Mouse (Mus musculus) brown adipose tissue, adult 24 weeks (tissue): ENCODE results near the gene Ubap2l. TPM values are rescaled to one million over a fixed set of nuclear protein-coding genes. Genes with fewer than 3 reads are reported as not detected.

ENCODE experiments used
- H3K27ac ChIP-seq: fragments of 200-500 bp; replicated peaks from 2 replicates; pipeline ENCODE4 v1.5.1; 2012; ENCODE audit warnings: low read depth, mild to moderate bottlenecking, low read length
- H3K4me1 ChIP-seq: fragments of 200-500 bp; 2 replicates; pipeline ENCODE4 v1.6.1; 2012; ENCODE audit warnings: low read length, mixed read lengths; ENCODE audit not compliant: control insufficient read depth, insufficient read depth, insufficient read length
- H3K4me3 ChIP-seq: fragments of 200-500 bp; 2 replicates; pipeline ENCODE4 v1.5.1; 2012; ENCODE audit warnings: low read depth, mild to moderate bottlenecking, low read length, moderate library complexity; ENCODE audit not compliant: insufficient read depth
- polyA plus RNA-seq: library from polyadenylated mRNA; stranded (reverse); fragments of >200 nt; gene quantifications from 2 replicates; pipeline ENCODE4 v1.2.4, GENCODE M21; 2012; ENCODE audit not compliant: missing spikeins, insufficient read depth, insufficient read length

Gene Ubap2l
- polyA plus RNA-seq, 1 experiment: 61.4 TPM

DNA sequence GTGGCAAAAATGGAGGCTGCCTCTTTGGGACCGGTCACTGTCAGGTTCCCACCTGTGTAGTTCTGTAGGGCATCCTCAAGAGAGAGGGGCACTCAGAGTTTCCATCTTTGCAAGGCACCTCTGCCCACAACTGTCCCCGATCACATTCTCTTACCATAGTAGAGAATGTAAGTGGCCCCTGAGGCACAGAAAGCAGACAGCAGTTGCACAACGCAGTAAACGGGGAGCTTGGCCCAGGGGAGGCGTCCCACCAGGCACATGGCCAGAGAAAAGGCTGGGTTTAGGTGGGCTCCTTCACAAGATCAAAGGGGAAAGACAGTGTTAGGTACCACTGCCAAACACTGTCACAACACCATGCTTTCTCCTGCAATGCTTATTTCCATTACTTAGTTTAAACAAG is 86.5 kb downstream of the Ubap2l start:
- H3K4me1 ChIP-seq: 0 out of 2 replicates have a peak, but pooled peaks cover 2% of the 10 kb centered on the region
- no peak overlapping the region for H3K4me3 ChIP-seq

DNA sequence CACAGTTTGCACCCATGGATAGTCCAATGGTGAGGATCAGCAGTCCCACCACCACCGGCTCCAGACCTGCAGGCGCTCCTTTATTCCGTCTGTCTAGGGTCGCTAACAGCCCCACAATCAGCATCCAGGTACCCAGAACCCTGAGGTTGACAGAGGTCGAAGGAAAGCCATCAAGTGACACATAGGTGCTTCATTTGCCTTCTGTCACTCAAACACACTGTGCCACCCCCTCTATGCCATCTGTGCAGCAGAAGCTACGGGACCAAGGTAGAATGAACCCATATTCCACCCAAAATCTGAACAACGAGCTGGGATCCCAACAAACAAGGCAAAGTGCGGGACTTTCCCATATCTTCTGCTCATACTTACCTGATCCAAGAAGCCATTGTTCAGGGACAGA is 86.9 kb downstream of the Ubap2l start:
- Histone ChIP-seq H3K4me3 (no peak overlapping the region), H3K27ac (no peak overlapping the region), H3K4me1 (0 out of 2 replicates have a peak, but pooled peaks cover 2% of the 10 kb centered on the region)

More for the DNA sequence above, 86.5 kb downstream of the Ubap2l start:
- H3K27ac ChIP-seq: no peak overlapping the region

DNA sequence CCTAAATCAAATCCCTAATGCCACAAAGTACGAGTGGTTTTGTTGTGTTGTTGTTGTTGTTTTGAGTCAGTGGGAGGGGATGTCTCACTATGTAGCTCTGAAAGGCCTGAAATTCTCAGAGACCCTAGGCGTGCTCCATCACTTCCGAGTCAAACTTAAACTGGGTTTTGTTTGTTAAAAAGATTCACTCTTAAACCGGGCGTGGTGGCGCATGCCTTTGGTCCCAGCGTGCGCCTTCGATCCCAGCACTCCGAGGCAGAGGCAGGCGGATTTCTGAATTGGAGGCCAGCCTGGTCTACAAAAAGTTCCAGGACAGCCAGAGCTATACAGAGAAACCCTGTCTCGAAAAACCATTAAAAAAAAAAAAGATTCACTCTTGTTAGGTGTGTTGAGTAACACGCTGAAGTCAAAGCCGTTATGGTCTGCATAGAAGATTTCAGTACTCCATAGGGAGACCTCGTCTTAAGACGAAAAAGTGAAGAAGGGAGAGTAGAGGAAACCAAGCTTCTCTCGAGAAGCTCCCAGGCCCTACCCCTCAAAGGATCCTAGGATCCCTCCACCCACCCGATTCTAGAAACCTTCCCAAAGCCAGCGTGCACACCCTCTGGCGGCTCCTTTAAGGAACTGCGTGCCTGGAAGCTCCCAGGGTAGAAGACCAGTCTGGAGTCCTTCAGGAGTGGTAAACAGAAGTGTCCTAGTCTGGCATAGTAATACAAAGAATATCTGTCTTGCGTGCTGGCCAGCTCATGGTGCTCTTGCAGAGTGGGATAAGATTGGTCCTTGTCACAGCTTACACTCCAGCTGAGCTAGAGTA is 88.3 kb downstream of the Ubap2l start:
- Histone ChIP-seq H3K27ac (peak overlapping the region; percentile 83), H3K4me3 (peak overlapping the region; percentile 64), H3K4me1 (0 out of 2 replicates have a peak, but pooled peaks cover 2% of the 10 kb centered on the region)

DNA sequence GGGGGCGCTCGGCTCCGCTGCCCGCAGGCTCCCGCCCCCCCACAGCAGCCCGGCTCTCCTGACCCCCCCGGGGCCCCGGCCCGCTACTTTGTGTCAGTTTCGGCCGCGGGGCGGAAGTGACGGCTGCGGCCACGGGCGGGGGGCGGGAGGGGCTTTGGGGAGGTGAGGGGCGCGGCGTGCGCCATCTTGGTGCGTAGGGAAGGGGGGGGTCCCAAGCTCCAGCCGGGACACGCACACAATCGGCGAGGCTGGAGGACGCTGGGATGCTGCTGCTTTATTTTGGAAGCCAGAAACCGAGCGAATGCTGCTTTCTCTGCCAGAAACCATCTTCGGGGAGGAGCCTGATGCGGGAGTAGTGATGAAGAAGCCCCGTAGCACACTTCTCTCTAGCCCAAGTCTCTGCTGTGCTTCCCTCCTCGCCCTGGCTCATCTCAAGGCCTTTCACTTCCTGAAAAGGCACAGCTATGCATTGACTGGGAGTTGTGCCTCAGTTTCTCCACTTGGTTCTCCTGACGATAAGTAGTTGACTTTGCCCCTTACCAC is 89.1 kb downstream of the Ubap2l start, which contains the start of gene Atp8b2:
Gene Atp8b2, minus strand, starts transcription at position 288 of the 543 bp plus-strand sequence.
- H3K27ac ChIP-seq: peak within 1 kb of the TSS; percentile 84
- H3K4me1 ChIP-seq: 0 out of 2 replicates have a peak, but pooled peaks cover 2% of the 10 kb centered on the region
- peak within 1 kb of the TSS; percentile 64 for H3K4me3 ChIP-seq

DNA sequence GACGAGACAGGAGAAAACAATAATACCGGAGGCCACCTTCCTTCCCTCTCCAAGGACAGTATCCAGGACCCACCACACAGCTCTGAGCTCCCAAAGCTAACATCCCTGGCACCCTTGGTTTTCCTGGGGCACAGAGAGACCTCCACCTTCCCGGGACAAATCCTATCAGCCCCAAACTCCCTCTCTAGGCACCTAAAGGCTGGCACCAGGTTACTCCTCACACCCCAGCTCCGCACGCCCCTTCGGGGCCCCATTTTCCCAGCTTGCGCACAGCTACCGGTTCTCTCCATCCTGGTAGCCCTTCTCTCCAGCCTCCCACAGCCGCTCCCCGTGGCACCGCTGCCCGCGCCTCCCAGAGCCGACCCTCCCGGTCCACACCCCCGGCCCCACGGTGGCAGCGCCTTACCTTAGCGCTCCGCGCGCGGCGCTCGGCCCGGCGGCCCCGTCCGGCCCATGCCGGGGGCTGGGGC is 89.6 kb downstream of the Ubap2l start:
- peak overlapping the region; percentile 84 for H3K27ac ChIP-seq
- peak overlapping the region; percentile 59 for H3K4me3 ChIP-seq
- 0 out of 2 replicates have a peak, but pooled peaks cover 2% of the 10 kb centered on the region for H3K4me1 ChIP-seq

DNA sequence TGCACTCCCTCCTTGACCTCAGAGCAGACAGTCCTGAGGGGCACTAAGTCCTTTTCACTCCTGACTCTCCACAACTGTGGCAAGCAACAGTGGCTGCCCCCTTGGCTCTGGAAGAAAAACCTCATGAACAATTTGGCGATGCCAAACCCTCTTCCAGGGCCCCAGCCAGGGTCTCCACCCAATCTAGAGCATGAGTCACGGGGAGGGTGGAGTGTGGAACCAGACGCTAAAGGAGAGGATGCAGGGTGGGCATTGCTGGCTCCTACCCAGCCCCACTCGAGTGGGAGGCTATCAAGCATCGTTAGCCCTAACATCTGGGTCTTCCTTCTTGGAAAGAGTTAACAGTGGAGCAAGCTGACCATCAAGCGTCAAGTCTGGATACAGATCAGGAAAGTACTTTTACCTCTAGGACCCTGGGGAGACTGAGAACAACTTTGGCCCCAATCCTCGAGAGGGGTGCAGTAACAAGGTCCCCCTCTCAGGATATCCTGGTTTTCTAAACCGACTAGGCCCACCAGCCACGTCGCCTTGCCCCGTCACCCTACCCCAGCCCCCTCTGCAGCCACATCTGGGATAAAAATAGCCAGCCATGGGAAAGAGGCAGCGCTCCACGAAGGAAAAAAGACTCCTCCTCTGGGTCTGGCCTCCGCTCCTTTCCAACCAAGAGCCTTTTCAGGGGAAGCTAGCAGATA is 90.2 kb downstream of the Ubap2l start:
- 0 out of 2 replicates have a peak, but pooled peaks cover 2% of the 10 kb centered on the region for H3K4me1 ChIP-seq
- H3K27ac ChIP-seq: peak overlapping the region; percentile 84
- H3K4me3 ChIP-seq: peak overlapping the region; percentile 59

DNA sequence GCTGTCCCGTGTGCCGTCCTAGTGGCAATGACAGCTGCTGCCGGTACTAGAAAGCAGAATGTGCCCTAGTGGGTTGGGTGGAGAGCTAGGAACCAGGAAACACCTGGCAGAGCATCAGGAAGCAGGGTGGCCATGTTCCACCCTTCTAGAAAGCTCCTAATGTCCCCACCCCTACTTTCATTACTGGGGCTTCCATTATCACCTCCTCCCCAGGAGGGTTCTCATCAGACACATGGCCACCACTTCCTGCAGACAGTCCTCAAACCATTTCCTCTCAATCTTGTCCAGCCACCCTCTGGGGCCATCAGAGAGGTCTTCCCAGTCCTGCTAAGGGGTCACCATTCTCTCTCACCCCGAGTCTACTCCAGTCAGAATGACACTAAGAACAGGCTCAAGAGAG is 91.0 kb downstream of the Ubap2l start:
- 0 out of 2 replicates have a peak, but pooled peaks cover 2% of the 10 kb centered on the region for H3K4me1 ChIP-seq
- peak overlapping the region; percentile 59 for H3K4me3 ChIP-seq
- peak overlapping the region; percentile 84 for H3K27ac ChIP-seq

DNA sequence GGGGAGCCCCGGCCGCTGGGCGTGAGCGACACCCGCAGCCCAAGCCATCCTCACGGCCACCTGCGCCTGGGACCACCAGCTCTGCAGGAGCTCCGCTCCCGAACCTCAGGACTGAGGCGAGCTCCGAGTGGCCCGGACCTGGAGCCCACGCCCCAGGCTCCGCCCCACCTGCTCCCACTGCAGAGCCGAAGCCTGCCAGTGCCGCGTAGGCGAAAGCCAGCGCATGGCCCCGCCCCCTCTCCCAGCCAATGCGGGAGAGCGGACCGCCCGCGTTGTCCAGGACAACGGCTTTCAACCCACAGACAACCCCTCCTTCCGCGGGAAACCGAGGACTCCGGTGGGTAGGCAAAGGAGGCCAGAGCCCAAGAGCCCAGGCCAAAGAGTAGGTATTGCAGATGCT is 92.0 kb downstream of the Ubap2l start:
- Histone ChIP-seq H3K27ac (no peak overlapping the region), H3K4me3 (peak overlapping the region; percentile 59), H3K4me1 (0 out of 2 replicates have a peak, but pooled peaks cover 2% of the 10 kb centered on the region)

DNA sequence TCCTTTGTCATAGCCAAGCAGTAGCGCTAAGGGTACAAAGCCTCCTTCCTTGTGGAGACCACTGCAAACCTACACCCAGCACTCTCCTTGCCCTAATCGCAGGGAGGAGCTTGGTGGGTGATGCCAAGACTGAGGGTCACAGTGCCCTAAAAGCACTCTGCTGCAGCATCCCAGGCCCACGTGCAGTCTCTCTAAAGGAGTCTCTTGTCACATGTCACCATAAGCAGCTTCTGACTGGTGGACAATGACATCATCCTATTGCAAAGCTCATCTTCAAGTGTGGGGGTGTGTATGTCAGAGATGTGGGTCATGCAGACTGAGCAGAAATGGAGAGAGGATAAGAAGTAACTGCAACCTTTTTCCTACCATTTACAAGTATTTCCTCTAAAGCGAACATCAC is 93.0 kb downstream of the Ubap2l start:
- H3K27ac ChIP-seq: no peak overlapping the region
- no peak overlapping the region for H3K4me3 ChIP-seq
- 0 out of 2 replicates have a peak, but pooled peaks cover 2% of the 10 kb centered on the region for H3K4me1 ChIP-seq

DNA sequence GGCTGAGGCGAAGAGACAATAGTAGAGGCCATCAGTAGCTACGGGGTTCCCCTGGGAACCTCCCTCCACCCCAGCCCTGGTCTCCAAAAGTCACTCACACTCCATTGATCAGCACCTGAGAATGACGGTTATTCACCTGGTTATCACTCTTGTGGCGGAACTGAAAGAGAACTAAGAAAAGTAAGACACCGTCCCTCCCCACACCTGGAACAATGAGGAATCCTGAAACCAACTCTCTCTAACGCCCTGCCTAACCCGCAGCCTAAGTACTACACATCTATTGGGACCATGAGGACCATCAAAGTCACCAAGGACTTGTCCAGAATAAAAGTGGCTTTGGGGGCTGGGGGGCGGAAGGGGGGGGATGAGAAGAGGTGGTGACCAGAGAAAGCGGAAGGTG is 94.5 kb downstream of the Ubap2l start:
- 0 out of 2 replicates have a peak, but pooled peaks cover 2% of the 10 kb centered on the region for H3K4me1 ChIP-seq
- H3K27ac ChIP-seq: no peak overlapping the region
- H3K4me3 ChIP-seq: no peak overlapping the region

DNA sequence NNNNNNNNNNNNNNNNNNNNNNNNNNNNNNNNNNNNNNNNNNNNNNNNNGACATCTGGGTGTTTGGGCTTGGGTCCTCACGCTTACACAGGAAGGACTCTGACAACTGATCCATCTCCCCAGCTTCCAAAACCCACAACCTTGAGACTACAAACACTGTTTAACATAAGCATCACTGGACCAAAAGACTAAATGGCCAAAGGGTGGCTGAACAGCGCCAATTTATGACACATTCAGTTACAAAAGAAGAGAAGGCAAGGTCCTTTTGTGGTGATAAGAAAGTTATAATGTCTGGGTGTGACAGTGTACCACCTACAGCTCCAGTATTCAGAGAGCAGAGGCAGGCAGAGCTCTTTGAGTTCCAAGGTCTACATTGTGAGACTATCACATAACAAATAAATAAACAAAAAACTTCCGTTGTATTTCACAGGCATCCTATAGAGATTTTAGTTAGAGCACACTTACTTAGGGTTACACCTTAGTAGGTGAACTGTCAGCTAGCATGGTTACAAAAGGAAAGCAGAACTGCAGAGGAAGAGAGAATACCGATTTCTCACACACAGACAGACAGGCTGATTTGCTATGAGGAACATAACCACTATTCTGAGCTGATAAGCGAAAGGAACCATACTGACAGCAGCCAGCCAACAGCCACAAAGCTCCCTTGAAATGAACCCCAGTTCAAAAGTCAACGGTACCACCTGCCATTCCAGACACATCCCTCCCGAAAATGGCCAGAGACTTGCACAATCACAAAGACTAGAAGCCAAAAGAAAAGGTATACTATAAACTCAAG is 96.1 kb downstream of the Ubap2l start:
- no peak overlapping the region for H3K4me3 ChIP-seq
- no peaks in the 10 kb centered on the region for H3K4me1 ChIP-seq
- H3K27ac ChIP-seq: no peak overlapping the region

DNA sequence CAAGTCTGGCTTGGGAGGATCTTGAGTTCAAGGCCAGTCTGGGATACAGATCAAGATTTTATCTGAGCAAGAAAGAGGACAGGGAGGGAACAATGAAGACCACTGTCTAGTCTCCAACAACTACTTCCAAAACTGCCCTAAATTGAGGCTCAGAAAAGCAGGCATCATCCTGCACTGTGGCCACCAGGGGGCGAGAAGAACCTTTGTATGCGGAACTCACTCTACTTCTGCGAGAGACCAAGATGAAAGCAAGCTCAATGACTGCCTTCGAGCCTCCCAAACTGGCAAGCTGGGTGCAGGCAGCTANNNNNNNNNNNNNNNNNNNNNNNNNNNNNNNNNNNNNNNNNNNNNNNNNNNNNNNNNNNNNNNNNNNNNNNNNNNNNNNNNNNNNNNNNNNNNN is 99.0 kb downstream of the Ubap2l start:
- Histone ChIP-seq H3K4me3 (no peak overlapping the region), H3K27ac (no peak overlapping the region), H3K4me1 (no peaks in the 10 kb centered on the region)
